Mouse (Mus musculus) embryo, embryonic 11.5 days (tissue): Measurements from ENCODE around the gene Ces1g.

Source experiments
- DNase-seq: peaks from one replicate; pipeline ENCODE4 v3.0.0-alpha.2; 2012; ENCODE audit warnings: low read depth, low spot score

The Ces1g gene

GRCm38 (mm10) chr8:93337207-93337606, at the start of gene Ces1g:
Gene Ces1g, minus strand, starts transcription at chr8:93337308.
- no peak for DNase-seq

DNA sequence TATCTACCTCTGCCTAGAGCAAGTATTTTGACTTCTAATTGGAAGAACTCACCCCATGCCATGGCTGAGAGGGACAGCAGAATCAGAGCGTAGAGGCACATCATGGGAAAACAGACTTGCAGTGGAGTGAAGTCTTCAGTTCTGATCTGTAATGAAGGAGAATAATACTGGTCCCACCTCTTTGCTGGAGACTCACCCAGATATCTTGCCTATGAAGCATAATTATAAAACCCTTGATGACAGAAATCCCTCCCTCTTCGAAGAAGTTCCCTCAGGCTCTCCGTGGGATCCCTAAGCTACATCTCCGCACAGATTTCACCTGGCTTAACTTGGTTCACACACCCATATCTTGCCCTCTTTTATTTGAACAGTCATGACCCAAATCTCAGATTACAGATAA, 42.5 kb upstream of the Ces1g start, which contains the start of gene Ces1h:
TSS of gene Ces1h (minus strand) at position 101 of the 400 bp plus-strand sequence.
- DNase-seq, result no peak

DNA sequence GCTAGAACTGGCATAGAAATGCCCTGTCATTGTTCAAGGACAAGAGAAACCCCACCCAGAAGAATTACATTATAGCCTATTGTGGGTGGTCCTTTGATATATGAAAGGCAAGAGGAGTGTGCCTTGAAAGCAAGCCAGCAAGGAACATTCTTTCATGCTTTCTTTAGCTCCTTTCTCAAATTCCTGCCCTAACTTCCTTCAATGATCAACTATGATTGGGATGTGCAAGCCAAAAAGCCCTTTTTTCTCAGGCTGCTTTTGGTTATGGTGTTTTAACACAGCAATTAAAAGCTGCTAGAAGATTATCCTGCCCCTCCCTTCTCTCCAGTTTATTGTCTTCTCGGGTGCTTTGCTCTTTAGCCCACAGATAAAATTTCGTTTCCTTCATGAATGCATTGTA, 32.4 kb upstream of the Ces1g start:
- DNase-seq, result no peak

- DNase-seq, result peak; percentile 5
Observed at GRCm38 (mm10) chr8:93360113-93360512, 23.0 kb upstream of the Ces1g start.

GRCm38 (mm10) chr8:93339531-93339930, 2.4 kb upstream of the Ces1g start:
- DNase-seq, result no peak

- no peak for DNase-seq
Observed at GRCm38 (mm10) chr8:93332703-93333102, 4.4 kb downstream of the Ces1g start.

DNA sequence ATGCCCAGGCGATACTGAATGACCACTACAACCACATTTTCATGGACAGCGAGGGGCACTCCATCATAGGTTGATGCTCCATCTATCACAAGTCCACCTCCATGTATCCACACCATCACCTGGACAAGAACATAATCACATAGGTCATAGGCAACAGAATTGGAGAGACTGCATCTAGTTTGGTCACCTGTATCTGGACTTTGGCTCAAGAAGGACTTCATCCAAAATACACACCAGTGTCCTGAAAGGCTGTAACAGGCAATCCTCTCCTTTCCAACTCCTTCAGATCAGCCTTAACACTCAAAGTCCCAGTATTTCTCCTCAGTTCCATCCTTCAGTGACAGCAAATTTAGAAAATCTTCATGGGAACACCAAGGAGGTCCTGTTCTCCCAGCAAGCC, 6.0 kb downstream of the Ces1g start:
- no peak for DNase-seq

DNA sequence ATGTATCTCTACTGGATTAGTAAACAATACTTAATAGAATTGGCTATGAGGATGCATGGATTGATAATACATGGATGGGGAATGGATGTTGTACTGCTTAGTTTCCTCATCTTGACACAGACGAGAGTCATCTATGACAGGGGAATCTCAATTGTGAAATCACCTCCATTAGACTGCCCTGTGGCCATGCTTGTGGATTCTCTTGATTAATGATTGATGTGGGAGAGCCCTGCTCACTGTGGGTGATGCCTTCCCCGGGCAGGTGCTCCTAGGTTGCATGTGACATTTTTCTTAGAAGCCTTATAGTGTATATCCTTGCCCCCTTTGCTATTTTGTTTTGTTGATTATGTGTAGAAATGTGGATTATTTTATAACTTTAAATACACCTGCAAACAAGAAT, 12.0 kb downstream of the Ces1g start:
- DNase-seq, result no peak

DNA sequence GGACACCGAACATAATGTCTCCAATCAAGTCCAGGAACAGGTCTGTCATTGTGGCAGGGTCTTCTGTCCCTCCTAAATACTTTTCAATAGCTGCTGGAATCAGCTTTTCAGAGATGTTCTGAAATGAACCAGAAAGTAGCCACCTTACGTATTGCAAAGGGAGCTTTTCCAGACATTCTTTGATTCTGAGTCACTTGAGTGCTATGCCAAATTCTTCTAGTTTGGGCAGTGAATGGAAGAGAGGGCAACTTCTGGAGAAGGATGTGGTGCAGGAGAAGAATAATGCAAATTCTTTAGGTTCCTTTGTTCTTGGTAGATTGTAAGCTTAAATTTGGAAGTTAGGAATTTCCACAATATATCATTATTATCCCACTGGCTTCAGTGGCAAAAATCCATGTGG, 20.1 kb downstream of the Ces1g start:
- no peak for DNase-seq

- DNase-seq, result no peak
Observed at GRCm38 (mm10) chr8:93315557-93315956, 21.6 kb downstream of the Ces1g start.

DNA sequence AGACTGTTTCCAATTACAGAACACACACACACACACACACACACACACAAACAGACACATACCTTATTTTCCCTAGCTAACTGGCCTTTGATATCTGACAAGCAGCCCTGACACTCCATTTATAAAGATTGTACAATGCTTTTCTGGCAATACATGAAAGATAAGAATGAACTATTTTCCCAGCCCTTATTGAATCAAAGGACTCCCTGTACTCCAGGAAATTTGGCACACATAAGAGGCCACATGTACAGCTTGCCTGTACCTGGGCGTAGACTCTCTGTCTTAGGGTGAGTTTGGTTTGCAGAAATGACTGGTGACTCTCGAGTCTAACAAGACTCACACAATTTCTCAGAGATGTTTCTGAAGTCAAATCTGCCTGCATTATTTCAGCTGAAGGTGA, 53.2 kb downstream of the Ces1g start:
- DNase-seq, result no peak

GRCm38 (mm10) chr8:93282349-93282748, 54.8 kb downstream of the Ces1g start:
- DNase-seq, result no peak

- no peak for DNase-seq
Observed at GRCm38 (mm10) chr8:93279556-93279955, 57.6 kb downstream of the Ces1g start, which contains the start of gene Ces1f. Gene Ces1f, minus strand, starts transcription at chr8:93279747.

DNA sequence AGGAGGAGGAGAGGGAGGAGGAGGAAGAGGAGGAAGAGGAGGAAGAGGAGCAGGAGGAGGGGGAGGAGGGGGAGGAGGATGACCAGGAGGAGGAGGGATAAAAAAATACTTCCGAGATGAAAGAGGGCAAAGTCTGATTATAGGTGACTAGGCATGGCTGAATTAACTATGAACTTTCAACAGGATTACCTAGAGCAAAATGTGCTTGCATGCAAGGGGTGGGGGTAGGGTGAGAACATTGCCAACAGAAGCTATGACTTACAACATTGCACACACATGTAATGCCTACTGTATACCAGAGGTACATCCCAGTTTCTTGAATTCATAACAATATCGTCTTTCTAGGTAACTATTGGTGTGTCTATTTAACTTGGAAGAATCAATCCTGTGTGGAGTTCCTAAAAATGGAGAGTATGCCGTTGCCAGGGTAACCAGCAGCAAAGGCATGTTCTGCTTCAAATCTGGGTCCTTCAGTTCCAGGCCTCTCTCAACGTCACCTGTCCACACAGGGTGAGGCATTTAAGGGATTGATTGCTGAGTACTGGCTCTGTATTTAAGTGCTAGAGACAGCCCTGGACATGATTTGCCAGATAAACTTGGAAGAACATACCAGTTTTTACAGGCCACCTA, 58.8 kb downstream of the Ces1g start:
- DNase-seq, result no peak

- no peak for DNase-seq
Observed at GRCm38 (mm10) chr8:93274609-93275008, 62.5 kb downstream of the Ces1g start.

DNA sequence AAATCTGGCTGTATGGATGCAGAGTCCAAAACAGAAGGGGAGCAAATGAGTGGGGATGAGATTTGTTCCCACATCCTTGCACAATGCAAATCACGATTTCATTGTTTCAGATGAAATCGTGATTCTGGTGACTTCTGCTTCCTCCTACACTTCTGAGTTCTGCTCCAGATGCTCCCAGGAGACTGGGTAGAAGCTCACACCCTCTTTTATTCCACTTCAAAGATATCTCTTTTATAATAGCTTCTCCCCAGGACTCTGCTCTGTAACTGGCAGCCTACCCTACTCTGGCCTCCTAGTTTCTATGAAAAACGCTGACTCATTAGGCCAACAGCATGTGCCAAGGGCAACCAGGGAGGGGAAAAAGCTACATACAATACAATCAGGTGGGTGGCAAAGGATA, 63.8 kb downstream of the Ces1g start:
- no peak for DNase-seq

DNA sequence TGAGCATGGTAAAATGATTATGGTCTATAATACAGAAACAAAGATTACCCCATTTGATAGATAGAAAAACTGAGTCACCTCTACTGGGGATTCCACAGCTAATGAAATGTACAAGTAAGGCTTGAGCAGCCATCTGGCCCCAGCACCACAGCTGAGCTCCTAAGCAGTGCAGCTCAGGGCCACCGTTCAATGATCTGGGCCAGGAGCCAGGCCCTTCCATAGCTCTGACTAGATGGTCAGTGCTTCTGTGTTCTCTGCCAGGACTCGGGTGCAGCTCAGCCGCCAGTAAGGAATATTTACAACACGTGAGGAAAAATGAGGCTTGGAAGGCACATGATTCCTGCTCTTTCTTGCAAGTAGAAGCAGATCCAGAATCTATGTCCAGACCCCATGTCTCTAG, 64.4 kb downstream of the Ces1g start:
- no peak for DNase-seq

- DNase-seq, result no peak
Observed at GRCm38 (mm10) chr8:93261436-93261835, 75.7 kb downstream of the Ces1g start.

GRCm38 (mm10) chr8:93252400-93252925, 84.6 kb downstream of the Ces1g start:
- DNase-seq, result no peak
